Mouse (Mus musculus) embryonic facial prominence, embryonic 13.5 days (tissue): ENCODE results near the gene Dusp3. TPM values are rescaled to one million over a fixed set of nuclear protein-coding genes. Genes with fewer than 3 reads are reported as not detected.

Source experiments
- ATAC-seq: fragments of 200-750 bp; cut with Nextera tagmentation; 2 replicates; pipeline ENCODE4 v1.8.0; 2017; ENCODE audit warnings: low read depth; ENCODE audit not compliant: insufficient number of reproducible peaks, insufficient read depth, low FRiP score, low TSS enrichment
- H3K27ac ChIP-seq: fragments of 300-500 bp; sonication (generic); 2 replicates; pipeline ENCODE4 v1.5.1; 2015; ENCODE audit warnings: moderate library complexity, mild to moderate bottlenecking, inconsistent platforms
- H3K27me3 ChIP-seq: fragments of 300-500 bp; sonication (generic); 2 replicates; pipeline ENCODE4 v1.6.1; 2015; ENCODE audit warnings: mild to moderate bottlenecking, inconsistent platforms
- H3K36me3 ChIP-seq: fragments of 300-500 bp; sonication (generic); 2 replicates; pipeline ENCODE4 v1.6.1; 2015; ENCODE audit warnings: mild to moderate bottlenecking, inconsistent platforms
- H3K4me1 ChIP-seq: fragments of 300-500 bp; sonication (generic); 2 replicates; pipeline ENCODE4 v1.6.1; 2015; ENCODE audit warnings: inconsistent platforms
- H3K4me2 ChIP-seq: fragments of 300-500 bp; sonication (generic); 2 replicates; pipeline ENCODE4 v1.6.1; 2015; ENCODE audit warnings: moderate library complexity, mild to moderate bottlenecking, inconsistent platforms
- H3K4me3 ChIP-seq: fragments of 300-500 bp; sonication (generic); 2 replicates; pipeline ENCODE4 v1.5.1; 2015; ENCODE audit warnings: mild to moderate bottlenecking, inconsistent platforms
- H3K9ac ChIP-seq: fragments of 300-500 bp; sonication (generic); 2 replicates; pipeline ENCODE4 v1.6.1; 2015; ENCODE audit warnings: mild to moderate bottlenecking, inconsistent platforms
- H3K9me3 ChIP-seq: fragments of 300-500 bp; sonication (generic); 2 replicates; pipeline ENCODE4 v1.6.1; 2016; ENCODE audit warnings: inconsistent platforms
- WGBS: fragments of 180-500 bp; shearing (Covaris S2); methylation state at CpG from one replicate; pipeline ENCODE4 v1.1.7; 2015; ENCODE audit warnings: mixed read lengths; 5-methylcytosine and 5-hydroxymethylcytosine counted together
- polyA plus RNA-seq: library from polyadenylated mRNA; unstranded; fragments of >200 nt; fragmentation: Nextera tagmentation; extraction: Ambion mirVana; gene quantifications from 2 replicates; pipeline ENCODE4 v1.2.1, GENCODE M21; 2015

The Dusp3 gene
- 12.1 and 14.0 TPM in 2 replicates for polyA plus RNA-seq

GRCm38 (mm10) chr11:101986913-101987312, at the start of gene Dusp3:
TSS of gene Dusp3 (minus strand) at chr11:101987013.
- Histone ChIP-seq H3K36me3 (no peaks in the 10 kb centered on the region), H3K27ac (no peak within 1 kb of the TSS), H3K9ac (no peak within 1 kb of the TSS), H3K4me2 (peak within 1 kb of the TSS; percentile 30; the same call in 1 of the 2 replicates), H3K27me3 (peaks cover 10% of the 10 kb centered on the region; the same call in 1 of the 2 replicates), H3K4me1 (peaks cover 20% of the 10 kb centered on the region), H3K9me3 (no peaks in the 10 kb centered on the region), H3K4me3 (0 out of 2 replicates have a peak within 1 kb of the TSS, but pooled peaks have one; percentile 7)
- no peak for ATAC-seq
- 83% methylated on average over 3 of the region's 3 CpGs for WGBS

GRCm38 (mm10) chr11:102036336-102036735, 49.5 kb upstream of the Dusp3 start:
- peaks cover 4% of the 10 kb centered on the region for H3K27me3 ChIP-seq
- peaks cover 6% of the 10 kb centered on the region; the same call in 1 of the 2 replicates for H3K4me1 ChIP-seq
- H3K36me3 ChIP-seq, result no peaks in the 10 kb centered on the region
- WGBS, result 83% methylated on average over 7 of the region's 7 CpGs
- H3K4me2 ChIP-seq, result no peak overlapping the region
- no peak overlapping the region for H3K9ac ChIP-seq
- no peak for ATAC-seq
- H3K9me3 ChIP-seq, result 0 out of 2 replicates have a peak, but pooled peaks cover 2% of the 10 kb centered on the region
- no peak overlapping the region for H3K4me3 ChIP-seq
- no peak overlapping the region for H3K27ac ChIP-seq

GRCm38 (mm10) chr11:102035456-102035960, 48.7 kb upstream of the Dusp3 start:
- Histone ChIP-seq H3K27ac (no peak overlapping the region), H3K36me3 (no peaks in the 10 kb centered on the region), H3K27me3 (peaks cover 4% of the 10 kb centered on the region), H3K4me2 (no peak overlapping the region), H3K9me3 (no peaks in the 10 kb centered on the region), H3K9ac (no peak overlapping the region), H3K4me1 (peaks cover 6% of the 10 kb centered on the region; the same call in 1 of the 2 replicates), H3K4me3 (no peak overlapping the region)
- no peak for ATAC-seq
- WGBS, result 78% methylated on average over 5 of the region's 5 CpGs

- Histone ChIP-seq H3K9ac (no peak overlapping the region), H3K4me3 (no peak overlapping the region), H3K4me2 (no peak overlapping the region), H3K4me1 (peaks cover 6% of the 10 kb centered on the region; the same call in 1 of the 2 replicates), H3K9me3 (no peaks in the 10 kb centered on the region), H3K27me3 (peaks cover 4% of the 10 kb centered on the region), H3K36me3 (no peaks in the 10 kb centered on the region), H3K27ac (no peak overlapping the region)
- ATAC-seq, result no peak
- 39% methylated on average over 8 of the region's 8 CpGs for WGBS
Measured at GRCm38 (mm10) chr11:102034887-102035286, 48.1 kb upstream of the Dusp3 start.

GRCm38 (mm10) chr11:102033055-102033591, 46.3 kb upstream of the Dusp3 start:
- no peak overlapping the region for H3K27ac ChIP-seq
- H3K9ac ChIP-seq, result no peak overlapping the region
- H3K4me2 ChIP-seq, result no peak overlapping the region
- H3K36me3 ChIP-seq, result no peaks in the 10 kb centered on the region
- WGBS, result 77% methylated on average over 12 of the region's 12 CpGs
- peaks cover 6% of the 10 kb centered on the region; the same call in 1 of the 2 replicates for H3K4me1 ChIP-seq
- H3K27me3 ChIP-seq, result peaks cover 7% of the 10 kb centered on the region
- H3K4me3 ChIP-seq, result no peak overlapping the region
- H3K9me3 ChIP-seq, result no peaks in the 10 kb centered on the region
- ATAC-seq, result no peak

- no peak for ATAC-seq
- Histone ChIP-seq H3K9ac (no peak overlapping the region), H3K4me3 (no peak overlapping the region), H3K4me1 (peaks cover 15% of the 10 kb centered on the region; the same call in 1 of the 2 replicates), H3K4me2 (no peak overlapping the region), H3K27ac (no peak overlapping the region), H3K36me3 (no peaks in the 10 kb centered on the region), H3K9me3 (no peaks in the 10 kb centered on the region), H3K27me3 (0 out of 2 replicates have a peak, but pooled peaks cover 5% of the 10 kb centered on the region)
- WGBS, result 78% methylated on average over 7 of the region's 7 CpGs
Measured at GRCm38 (mm10) chr11:102031149-102031548, 44.3 kb upstream of the Dusp3 start.

GRCm38 (mm10) chr11:102029966-102030365, 43.2 kb upstream of the Dusp3 start:
- no peak overlapping the region for H3K27ac ChIP-seq
- H3K36me3 ChIP-seq, result no peaks in the 10 kb centered on the region
- H3K9ac ChIP-seq, result no peak overlapping the region
- H3K27me3 ChIP-seq, result 0 out of 2 replicates have a peak, but pooled peaks cover 12% of the 10 kb centered on the region
- H3K4me2 ChIP-seq, result no peak overlapping the region
- 36% methylated on average over 7 of the region's 7 CpGs for WGBS
- no peaks in the 10 kb centered on the region for H3K9me3 ChIP-seq
- no peak overlapping the region for H3K4me3 ChIP-seq
- peaks cover 18% of the 10 kb centered on the region; the same call in 1 of the 2 replicates for H3K4me1 ChIP-seq
- no peak for ATAC-seq

- H3K9ac ChIP-seq, result no peak overlapping the region
- no peak for ATAC-seq
Measured at GRCm38 (mm10) chr11:102029304-102029703, 42.5 kb upstream of the Dusp3 start.

GRCm38 (mm10) chr11:102028087-102028816, 41.4 kb upstream of the Dusp3 start, which contains the start of gene Mpp3:
TSS of gene Mpp3 (minus strand) at chr11:102028461.
- peak within 1 kb of the TSS; percentile 64 for H3K4me3 ChIP-seq
- no peak for ATAC-seq
- H3K4me2 ChIP-seq, result peak within 1 kb of the TSS; percentile 92
- H3K9me3 ChIP-seq, result no peaks in the 10 kb centered on the region
- H3K4me1 ChIP-seq, result peaks cover 14% of the 10 kb centered on the region; the same call in 1 of the 2 replicates
- peak within 1 kb of the TSS; percentile 75 for H3K9ac ChIP-seq
- no peaks in the 10 kb centered on the region for H3K36me3 ChIP-seq
- no peak within 1 kb of the TSS for H3K27ac ChIP-seq
- H3K27me3 ChIP-seq, result 0 out of 2 replicates have a peak, but pooled peaks cover 12% of the 10 kb centered on the region
- 75% methylated on average over 6 of the region's 6 CpGs for WGBS

More at GRCm38 (mm10) chr11:102029304-102029703, 42.5 kb upstream of the Dusp3 start:
- Histone ChIP-seq H3K9me3 (no peaks in the 10 kb centered on the region), H3K4me2 (no peak overlapping the region), H3K27me3 (0 out of 2 replicates have a peak, but pooled peaks cover 12% of the 10 kb centered on the region), H3K36me3 (no peaks in the 10 kb centered on the region), H3K27ac (no peak overlapping the region), H3K4me3 (no peak overlapping the region), H3K4me1 (peaks cover 14% of the 10 kb centered on the region; the same call in 1 of the 2 replicates)
- 75% methylated on average over 4 of the region's 4 CpGs for WGBS

- Histone ChIP-seq H3K4me1 (peaks cover 14% of the 10 kb centered on the region; the same call in 1 of the 2 replicates), H3K27ac (no peak overlapping the region), H3K9ac (peak overlapping the region; percentile 75), H3K4me3 (peak overlapping the region; percentile 64), H3K9me3 (no peaks in the 10 kb centered on the region), H3K27me3 (0 out of 2 replicates have a peak, but pooled peaks cover 12% of the 10 kb centered on the region), H3K4me2 (peak overlapping the region; percentile 92), H3K36me3 (no peaks in the 10 kb centered on the region)
- 6% methylated on average over 12 of the region's 12 CpGs for WGBS
- ATAC-seq, result 0 out of 2 replicates have a peak, but pooled peaks have one; percentile 17
Measured at GRCm38 (mm10) chr11:102027361-102028017, 40.7 kb upstream of the Dusp3 start.
